Mouse (Mus musculus) spleen, postnatal 36 days (tissue): ENCODE results near the gene Nhej1.

Source experiments
- DNase-seq, 2 experiments: peaks; one replicate each; pipeline ENCODE4 v3.0.0; 2022; ENCODE audit warnings: low spot score in 2 of 2, mixed read lengths in 1 of 2

The Nhej1 gene

DNA sequence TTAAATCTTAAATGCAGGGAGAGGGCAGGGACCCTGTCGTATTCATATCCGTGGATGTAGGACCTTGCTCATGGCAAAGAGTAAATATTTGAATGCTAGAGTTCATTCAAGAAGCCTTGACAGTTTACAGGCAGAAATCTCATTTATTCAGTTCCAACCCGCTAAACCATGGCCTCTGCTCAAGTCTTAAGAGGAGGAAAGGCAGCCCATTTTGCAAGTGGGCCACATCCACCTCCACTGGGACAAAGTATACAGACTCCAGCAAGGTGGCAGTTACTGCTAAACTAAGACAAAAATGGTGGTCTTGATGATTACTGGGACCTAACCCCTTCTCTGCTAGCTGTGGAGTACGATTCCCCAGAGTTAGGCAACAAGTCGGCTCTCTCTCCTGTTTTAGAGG, 418 bp upstream of the Nhej1 start:
- DNase-seq = no peak

DNA sequence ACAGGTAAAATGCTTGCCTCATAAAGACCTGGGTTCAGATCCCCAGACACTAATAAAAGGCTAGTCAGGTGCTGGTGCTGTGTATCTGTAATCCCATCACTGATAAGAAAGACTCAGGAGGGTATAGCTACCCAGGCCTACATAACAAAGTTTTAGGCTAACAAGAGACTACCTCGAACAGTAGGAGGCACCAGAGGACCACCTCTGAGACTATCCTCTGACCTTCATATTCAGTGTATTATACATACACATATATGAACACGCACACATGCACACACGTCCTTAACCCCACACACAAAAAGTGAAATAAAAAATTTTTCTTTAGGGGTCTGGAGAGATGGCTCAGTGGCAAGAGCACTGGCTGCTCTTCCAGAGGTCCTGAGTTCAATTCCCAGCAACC, 2.8 kb downstream of the Nhej1 start:
- DNase-seq = peak; percentile 21 to 29

DNA sequence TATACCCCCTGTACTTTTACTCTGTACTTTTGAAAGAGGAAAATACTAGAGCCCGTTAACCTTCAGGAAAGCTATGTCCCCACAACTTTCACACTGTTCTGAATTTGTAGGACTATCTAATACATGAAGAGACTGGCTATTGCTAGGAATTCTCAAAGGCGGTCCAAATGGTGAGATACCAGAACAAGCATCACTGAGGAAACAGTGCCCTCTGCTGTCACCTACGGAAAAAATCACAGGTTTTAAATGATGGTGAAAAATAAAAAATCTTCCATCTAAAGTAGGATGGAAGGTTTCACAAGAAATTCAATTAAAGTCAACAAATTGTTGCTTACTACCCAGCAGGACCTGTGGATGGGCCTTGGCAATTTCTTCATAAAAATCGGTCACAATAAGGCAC, 72.9 kb downstream of the Nhej1 start:
- no peak for DNase-seq

DNA sequence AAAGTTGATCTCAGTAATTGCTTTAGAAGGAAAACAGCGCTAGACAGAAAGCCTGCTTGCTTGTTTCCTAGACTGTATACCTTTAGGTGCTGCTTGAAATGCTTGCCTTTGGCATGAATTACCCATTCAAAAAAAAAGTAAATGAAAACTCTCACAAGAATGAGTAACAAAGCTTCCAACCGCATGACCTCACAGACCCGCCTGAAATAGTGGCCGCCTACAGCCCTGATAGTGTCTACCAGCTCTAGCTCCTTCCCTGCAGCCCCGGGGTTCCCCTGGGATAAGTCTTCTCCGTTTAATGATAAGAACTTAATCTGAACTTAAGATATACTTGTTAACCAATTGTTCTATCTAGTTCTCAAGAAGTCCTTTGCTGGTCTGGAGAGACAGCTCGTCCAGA, 73.6 kb downstream of the Nhej1 start:
- DNase-seq = no peak

DNA sequence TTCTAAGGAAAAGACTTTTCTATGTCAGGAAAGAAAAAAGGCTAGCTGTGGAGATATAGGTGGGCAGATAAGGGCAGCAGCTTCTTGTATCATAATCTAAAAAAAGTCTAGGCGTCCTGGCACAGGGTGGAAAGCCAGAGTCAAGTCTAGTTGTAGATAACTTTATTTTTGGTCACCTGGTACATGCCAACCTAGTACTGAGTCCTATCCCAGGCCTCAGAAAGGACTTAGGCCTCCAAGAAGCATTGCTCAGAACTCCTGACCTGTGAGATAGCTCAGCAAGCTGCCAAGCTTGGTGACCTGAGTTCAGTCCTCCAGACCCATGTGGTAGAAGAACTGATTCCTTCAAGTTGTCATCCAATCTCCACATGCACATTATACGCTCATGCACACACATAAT, 76.4 kb downstream of the Nhej1 start:
- no peak for DNase-seq

DNA sequence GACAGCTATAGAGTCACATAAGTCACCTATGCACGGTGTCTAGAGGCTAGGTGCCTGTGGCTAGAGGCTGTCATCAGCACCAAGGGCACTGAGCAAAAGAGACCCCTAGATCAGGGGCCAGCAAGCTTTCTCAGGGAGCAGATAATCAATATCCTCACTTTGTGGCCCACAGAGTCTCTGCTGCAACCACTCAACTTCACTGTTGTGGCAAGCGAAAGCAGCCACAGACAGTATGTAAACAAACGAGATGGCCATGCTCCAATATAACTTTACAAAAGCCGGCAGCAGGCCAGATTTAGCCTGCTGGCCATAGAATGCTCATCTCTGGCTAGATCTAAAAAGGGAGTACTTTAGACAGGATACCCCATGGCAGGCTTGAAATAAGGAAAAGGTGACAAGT, 77.0 kb downstream of the Nhej1 start:
- no peak for DNase-seq

DNA sequence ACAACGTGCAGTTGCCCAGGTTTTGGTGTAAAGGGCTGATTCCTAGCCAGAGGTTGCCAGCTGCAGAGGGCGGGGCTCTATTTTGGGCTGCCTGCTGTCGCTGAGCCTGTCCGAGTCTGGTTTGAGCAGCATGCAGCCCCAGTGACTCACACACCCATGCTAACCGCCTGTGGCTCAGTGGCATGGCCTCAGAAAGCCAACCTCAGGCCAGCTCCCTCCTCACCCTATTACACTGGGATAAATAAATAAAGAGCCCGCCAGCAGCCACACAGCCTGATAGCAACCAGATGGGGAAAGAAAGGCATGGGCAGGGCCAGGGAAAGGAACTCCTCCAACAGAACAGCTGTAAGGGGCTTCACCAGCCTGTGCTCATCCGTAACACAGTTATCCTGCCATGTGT, 84.6 kb downstream of the Nhej1 start:
- DNase-seq = no peak

DNA sequence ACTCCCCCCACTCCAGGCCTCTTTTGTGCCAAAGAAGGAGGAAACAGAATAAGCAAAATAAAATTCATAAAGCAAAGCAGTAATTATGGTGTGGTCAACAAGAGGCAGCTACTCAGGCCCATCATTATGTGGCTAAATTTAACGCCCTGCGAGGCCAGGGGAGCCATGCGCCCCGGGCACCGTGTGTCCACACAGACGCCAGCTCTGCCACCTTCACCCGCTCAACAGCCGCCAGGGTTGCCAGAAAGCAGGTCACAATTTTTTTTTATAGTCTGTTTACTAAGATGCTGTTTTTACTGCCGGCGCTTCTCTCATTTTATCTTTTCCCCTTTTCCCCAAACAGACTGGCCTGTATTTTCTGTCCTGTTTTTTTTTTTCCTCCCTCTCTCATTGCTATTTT, 93.0 kb downstream of the Nhej1 start:
- DNase-seq = no peak

DNA sequence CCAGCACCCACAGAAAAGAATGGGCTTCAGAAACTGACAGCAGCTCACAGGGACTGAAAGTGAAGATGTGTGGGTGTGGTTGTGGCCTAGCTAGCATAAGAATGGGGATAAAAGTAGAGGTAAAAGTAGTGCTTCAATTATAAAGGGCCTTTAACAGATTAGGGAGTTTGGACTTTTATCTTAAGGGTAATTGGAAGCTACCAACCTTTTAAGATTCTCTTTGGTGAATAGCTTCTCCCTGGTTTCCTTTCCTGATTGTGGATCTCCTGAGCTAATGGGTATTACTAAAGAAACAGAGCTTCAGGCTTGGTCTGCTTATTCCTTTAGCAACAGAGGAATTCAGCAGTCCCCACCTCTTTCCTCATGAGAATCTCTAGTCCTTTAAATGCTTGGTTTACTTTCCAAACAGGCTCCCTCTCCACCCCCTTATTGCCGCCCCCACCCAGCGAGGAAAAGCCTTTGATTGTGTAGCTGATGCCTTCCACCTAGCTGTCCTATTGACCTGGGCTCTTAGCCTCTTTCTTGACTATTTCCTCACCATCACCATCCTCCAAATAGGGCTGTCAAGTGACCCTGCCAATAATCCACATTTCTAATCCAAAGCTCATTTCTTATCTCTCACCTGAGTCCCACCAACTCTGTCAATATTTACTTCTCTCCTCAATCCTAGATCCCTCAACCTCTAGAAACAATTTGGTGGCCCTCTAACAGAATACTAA, 97.8 kb downstream of the Nhej1 start:
- DNase-seq = no peak

DNA sequence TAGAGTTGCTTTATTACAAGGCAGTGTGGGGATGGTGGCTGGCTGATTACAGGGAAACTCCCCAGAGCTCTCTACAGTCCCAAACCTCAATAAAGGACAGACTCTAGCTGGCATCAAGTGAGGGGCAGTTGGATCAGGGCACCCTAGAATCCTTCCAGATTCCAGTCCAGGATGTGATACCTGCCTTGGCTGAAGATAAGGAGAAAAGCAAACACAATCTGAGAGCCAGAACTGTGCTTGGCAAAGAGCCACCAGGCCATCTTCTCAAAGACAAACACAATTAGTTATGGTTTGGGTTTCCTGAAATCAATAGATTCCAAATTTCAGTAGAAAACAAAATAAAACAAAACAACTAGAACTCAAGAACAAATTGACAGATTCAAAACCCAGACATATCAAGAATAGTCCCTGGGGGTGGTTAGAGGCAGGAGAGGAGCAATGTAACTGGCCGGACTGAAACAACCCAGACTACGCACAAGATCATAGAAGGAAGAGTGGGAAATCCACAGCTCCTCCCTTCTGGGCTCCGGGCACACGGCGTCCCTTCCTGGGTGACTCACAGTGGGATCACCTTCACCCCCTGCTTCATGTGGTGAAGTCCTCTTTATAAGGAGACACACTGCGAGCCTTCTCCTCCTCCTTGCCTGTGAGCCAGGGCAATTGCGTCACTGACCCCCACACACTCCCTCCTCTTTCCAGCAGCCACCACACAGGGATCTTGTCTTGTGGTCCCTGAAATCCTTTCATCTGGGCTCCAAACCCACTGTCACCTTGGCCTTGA, 100.4 kb downstream of the Nhej1 start:
- DNase-seq = no peak

DNA sequence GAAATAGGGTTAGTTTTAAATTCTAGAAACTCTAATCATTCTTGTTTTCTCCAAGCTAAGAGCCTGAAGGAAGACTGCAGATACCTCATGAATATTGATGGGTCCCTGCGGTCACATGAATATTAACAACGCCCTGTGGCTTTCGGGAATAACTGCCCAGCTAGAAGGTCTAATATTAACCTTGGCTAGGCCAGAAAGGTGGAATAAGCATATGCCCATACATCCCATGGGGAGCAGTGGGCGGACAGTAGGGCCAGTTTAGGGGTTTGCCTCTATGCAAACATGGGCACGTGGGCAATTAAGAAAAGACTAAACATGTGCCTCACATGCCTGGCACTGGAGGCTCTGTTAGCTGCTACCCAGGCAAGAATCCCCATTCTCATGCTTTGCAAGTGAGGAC, 102.8 kb downstream of the Nhej1 start:
- DNase-seq = no peak

DNA sequence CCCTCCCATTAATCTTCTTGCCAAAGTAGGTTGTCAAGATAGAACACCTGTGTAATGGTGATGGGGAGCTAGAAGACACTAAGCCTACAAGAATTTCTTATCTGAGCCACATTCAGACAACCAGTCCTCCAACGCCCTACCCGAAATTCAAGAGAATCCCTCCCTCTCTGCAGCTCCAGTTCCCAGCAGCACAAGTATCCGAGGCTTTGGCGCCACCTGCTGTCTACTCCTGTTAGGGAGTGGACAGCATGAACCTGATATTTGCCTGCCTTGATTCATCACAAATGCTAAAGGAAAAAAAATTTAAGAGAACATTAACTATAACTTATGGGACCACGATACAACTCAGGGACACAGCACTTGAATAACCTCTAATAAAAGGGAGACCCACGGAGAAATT, 108.2 kb downstream of the Nhej1 start:
- DNase-seq = peak; percentile 22 to 37

DNA sequence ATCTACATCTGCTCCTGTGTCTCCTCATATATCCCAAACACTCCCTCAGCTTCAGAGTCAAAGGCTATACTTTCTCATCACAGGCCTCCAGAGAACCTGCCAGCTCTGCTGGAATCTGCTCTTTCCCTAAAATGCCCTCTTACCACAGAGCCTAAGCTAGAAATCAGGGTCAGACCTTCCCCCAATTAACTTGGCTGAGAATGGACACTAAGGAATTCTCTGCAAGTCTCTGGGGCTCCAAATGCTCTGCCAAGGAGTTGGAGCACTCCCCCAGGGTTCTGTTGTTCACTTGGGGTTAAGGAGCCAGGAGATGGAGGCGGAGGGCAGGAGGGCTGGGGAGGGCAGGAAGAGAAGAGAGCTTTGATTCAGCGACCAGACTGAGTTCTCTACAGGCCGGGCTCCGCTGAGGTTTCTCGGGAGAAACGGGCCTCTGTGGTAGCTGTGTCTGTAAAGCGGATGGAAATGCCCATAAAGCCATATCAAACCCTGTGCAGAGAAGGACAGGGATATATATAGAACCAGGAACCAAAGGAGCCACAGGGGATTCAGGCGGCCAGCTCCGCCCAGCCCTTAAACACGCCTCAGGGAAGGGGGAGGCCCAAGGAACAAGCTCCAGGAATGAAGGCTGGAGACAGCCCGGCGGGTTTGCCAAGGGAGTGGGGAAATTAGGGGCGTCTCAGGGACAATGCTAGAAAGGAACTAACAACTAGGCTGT, 109.3 kb downstream of the Nhej1 start:
- no peak for DNase-seq

DNA sequence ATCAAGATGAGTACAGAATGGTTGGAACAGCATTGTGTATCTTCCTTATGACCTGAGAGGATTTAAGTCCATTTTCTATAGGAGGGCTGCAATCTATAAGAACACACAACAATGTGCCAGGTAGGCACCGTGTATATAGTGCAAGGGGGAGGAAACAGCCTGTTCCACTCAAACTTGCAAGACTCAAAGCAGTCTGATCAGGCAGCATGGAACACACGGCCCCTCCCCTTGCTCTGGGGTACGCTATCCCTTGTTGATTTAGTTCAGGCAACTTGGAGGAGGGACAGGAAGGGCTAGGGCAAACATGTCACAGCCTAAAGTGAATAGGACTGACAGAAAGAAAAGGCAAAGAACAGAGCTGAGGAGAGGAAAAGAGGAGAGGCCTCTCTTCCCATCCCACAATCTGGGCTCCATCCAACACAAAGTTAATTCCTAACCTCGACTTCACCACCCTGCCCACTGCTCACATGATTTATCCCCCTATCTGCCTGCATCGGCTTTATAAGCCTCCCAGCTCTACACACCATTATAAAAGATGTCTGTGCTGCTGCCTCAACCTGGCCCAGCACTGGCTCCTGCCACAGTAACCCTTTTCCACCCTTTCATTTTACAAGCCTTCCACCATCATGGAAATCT, 110.7 kb downstream of the Nhej1 start:
- no peak for DNase-seq

DNA sequence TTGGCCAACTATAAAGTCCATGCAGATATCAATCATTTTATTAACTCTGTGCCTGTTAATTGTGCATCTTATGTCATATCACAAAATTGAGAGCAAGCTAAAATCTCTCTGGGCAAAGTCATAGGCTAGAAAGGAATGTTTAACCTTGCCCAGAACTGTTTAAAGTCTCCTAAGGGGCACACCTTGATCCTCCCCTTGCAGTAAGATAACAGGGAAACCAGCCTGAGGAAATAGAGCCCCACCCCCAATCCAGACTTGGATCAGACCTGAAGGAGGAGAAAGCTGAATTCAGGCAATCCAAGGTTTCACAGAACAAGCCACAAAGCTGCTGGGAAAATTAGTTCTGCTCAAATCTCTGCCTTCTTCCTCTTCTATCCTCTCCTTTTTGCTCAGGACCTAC, 114.2 kb downstream of the Nhej1 start:
- DNase-seq = no peak

DNA sequence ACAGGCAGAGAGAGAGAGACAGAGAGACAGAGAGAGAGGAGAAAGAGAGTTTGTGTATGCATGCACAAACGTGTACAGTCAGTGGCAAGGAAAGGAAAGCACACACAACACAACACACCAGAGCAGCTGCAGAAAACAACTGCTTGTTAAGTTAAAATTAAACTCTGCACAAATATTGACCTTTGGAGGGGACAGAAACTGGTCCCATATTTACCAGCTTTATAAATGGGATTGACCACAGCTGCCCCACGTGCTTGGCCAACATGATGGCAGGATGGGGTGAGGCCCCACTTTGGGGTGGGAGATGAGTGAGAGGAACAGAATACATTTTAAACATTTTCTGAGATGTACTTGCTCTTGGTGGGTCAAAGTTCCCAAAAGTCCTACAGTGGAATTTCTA, 114.8 kb downstream of the Nhej1 start:
- no peak for DNase-seq

DNA sequence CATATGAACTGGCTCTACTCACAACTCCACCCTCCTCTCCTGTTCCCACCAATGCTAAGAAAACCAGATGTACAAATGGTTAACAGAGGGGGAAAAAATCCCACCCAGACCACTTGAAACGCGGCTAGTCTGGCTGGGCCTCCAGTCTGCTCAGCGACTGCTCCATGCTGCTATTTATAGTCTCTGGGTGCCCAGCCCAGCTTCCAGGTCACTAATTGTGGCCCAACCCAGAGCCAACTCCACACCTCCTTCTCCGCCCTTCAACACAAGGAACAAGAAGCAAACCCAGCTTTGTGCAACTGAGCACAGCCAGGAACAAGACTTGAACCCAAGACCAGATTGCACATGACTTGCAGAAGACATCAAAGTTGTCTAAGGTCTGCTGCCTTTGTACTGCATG, 119.0 kb downstream of the Nhej1 start:
- DNase-seq = no peak

DNA sequence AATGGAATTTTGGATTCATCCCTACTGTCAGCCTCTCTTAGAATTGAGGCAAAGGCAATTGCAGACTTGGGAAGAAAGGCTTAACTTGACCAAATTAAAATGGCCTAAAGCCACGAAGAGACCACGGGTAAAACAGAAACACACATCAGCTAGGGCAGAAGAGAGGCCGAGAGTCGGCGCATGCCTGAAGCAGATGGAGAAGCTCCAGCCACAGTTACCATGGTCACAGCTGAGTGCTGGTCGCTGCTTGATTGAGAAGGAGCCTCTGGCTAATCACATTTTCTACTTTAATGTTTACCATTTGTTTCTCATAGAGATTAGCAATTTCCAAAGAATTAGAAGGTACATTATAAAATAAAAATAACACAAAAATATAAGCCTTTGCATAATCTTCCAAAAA, 123.8 kb downstream of the Nhej1 start:
- no peak for DNase-seq

DNA sequence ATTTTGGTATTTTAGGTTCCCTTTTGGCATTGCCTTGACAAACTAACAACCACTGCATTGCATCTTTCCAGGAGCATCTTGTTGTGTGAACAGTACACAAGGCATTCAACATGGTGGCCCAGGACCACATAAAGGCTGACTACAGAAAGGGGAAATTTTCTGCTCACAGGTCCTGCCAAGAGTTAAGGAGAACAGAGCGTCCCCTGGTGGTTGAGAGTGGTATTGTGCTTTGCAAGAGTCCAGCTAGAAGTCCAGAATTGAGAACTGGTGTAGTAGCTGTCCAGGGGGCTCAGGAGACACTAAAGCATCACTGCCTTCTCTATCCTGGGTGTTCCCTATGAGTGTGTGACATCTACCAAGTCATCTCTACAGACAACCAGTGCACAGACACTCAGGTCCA, 124.5 kb downstream of the Nhej1 start:
- peak in 1 of 2 experiments; percentile 5 for DNase-seq

DNA sequence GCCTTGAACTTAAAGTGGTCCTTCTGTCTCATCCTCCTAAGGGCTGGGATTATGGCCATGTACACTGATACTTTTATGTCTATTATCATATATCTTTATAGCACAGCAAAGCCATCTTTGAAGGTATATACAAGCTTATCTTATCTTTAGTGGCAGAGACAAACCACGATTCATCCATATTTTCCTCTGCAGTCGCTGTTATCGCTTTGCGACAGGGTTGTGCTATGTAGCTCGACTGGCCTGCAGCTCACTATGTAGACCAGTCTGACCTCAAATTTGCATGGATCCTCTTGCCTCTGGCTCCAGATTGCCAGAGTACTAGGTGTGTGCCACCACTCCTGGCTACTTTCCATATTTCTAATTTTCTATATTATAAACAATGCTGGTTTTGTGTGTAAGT, 125.8 kb downstream of the Nhej1 start:
- no peak for DNase-seq

DNA sequence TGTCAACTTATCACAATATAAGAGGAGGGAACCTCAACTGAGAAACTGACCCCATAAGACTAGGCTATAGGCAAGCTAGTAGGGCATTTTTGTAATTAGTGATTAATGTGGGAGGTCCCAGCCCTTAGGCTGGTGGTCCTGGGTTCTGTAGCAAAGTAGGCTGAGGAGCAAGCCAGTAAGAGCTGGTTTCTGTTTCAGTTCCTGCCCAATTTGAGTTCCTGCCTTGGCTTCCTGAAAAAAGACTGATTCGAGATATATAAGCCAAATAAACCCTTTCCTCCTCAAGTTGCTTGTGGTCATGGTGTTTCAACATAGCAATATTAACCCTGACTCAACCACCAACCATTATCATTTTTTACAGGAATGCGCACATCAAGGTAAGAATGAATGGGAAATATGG, 127.8 kb downstream of the Nhej1 start:
- no peak for DNase-seq

DNA sequence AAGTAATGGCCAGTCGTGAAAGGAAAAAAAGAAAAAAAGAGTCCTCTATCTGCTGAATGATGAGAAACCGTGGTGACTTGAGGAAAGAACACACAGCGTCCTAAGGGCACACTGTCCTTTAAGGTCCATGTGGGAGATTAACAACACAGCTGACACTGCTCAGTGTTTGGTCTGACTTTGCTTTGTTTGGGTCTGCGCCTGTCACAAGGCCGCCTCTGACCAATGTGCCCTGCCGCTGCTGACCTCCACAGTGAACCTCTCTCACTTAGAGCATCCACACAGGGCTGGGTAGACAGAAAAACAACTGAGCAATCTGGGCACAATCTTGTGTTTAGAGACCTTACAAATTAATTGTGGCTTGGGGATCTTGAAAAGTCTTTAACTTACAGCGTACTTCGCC, 148.0 kb downstream of the Nhej1 start:
- DNase-seq = no peak
